Mouse (Mus musculus): ENCODE measurements around the gene Gpc1.

DNA sequence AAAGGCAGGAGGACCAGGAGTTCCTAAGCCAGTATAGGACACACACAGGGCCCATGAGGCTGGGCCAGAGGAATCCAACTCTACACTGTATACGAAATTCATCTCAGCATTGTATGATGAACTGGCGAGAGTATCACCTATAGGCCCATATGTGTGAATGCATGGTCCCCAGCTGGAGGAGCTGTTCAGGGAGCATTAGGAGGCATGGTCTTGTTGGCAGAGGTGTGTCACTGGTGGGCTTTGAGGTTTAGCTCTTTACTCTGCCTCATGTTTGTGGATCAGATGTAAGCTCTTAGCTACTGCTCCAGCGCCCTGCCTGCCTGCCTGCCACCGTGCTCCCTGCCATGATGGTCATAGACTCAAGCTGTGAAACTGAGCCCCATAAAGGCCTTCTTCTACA lies 31.8 kb downstream of the Gpc1 start:
- TF ChIP-seq CTCF (IDR thresholded peaks at IDR 0.05; ENCODE audit: low read depth) (no peak), EP300 (IDR thresholded peaks at IDR 0.05; ENCODE audit: low read depth) (no peak)
